Mouse (Mus musculus): ENCODE measurements around the gene Slc45a2.

- TF ChIP-seq CTCF (IDR thresholded peaks at IDR 0.05; ENCODE audit: extremely low read depth, insufficient read depth, insufficient read length, insufficient replicate concordance), result no peak
- no peak for TF ChIP-seq POLR2A (IDR thresholded peaks at IDR 0.05; ENCODE audit: low read depth, low read length)
Observed at GRCm38 (mm10) chr15:11037376-11037695, 36.8 kb downstream of the Slc45a2 start.
